Mouse (Mus musculus) embryo, embryonic 9.5 days (tissue): ENCODE results near the gene Pgbd1.
"Not testable (repeated sequence)": the region's sequence is repeated elsewhere in the genome, so short reads cannot be mapped to it uniquely, and the experiment has no call there.

Experiments used
- DNase-seq: peaks from one replicate; pipeline ENCODE4 v3.0.0-alpha.2; 2017; ENCODE audit errors: extremely low spot score

The Pgbd1 gene

DNA sequence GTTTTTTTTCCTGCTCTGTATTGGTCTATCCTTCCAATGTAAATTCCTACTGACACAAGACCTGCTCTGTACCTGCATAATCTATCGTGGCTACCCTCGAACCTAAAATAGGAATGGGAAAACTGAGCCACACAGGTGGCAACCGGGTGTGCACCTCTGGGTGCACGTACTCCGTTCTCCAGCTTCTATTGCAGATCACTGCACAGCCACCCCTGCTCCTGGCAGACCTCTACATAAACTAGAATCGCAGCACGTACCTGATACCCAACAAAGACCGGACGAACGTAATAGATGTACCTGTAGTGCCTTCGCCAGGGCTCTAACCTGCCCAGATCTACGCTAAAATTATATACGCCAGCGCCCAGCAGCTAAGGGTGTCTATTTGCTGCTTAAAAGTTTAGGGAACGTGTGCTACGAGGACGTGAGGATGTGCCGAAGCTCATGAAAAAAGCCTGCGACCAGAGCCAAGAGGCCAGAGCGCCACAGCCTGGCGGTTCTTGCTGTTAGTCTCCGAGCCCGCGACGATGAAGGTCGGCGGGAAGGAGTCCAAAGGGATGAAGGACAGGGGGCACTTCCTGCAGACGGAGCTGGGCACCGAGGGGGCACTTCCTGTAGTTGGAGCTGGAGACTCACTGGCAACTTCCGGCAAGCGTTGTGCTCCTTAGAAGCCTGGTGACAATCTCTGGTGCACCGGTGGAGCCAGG is at the start of gene Pgbd1:
Gene Pgbd1, minus strand, starts transcription at position 556 of the 704 bp plus-strand sequence.
- DNase-seq: peak; percentile 81

DNA sequence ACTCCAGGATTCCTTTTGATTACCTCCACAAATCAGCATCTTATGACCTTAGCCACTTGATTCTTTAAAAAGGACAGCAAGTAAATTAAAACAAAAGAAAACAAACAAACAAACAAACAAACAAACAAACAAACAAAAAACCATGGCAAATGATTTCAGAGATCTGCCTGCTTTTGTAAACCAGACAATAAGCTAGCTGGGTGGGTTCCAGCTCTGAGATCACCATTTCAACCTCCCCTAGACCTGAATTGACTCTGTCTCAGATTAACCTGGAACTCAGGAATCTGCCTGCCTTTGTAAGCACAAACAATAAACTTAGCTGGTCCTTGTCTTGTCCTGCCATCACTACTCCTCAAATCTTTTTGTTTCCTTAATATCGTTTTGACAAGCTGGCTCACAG is 46.0 kb upstream of the Pgbd1 start:
- DNase-seq: no peak

DNA sequence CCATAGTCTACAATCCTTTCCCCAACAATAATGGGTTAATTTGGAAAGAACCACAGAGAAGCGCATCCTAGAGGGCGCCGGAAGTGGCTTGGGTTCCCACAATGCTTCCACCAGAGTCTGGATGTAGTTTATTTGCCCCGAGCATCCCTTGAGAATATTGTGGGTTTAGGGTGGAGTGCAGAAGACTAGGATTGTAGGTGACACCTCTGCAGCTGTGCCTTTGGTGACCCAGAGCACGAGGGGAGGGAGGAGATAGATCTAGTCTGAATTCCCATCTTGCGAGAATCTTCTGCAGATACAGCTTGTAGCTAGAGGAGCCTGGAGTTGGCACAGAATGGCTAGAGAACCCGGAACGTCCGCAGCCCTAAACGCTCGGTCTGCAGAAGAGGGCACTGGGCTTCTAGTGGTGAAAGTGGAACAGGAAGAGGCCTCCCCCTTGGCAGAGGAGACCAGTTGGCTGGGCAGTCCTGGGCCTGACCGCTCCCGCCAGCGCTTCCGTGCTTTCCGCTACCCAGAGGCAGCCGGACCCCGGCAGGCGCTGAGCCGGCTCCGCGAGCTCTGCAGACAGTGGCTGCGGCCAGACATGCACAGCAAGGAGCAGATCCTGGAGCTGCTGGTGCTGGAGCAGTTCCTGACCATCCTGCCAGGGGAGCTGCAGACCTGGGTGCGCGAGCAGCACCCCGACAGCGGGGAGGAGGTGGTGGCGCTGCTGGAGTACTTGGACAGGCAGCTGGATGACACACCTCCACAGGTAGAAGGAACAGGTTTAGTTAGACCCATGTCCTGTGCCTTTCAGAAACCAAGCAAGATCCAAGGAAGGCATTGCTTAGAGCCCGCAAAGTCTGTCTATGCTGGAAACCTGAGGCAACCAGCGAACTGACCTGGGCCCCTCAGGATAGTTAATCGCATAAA is 38.2 kb upstream of the Pgbd1 start, which contains the start of the genes Zkscan4 and Gm10065:
Gene Zkscan4, plus strand, starts transcription at position 149 of the 912 bp plus-strand sequence.
Gene Gm10065, minus strand, starts transcription at position 683 of the 912 bp plus-strand sequence.
- DNase-seq: peak; percentile 73

DNA sequence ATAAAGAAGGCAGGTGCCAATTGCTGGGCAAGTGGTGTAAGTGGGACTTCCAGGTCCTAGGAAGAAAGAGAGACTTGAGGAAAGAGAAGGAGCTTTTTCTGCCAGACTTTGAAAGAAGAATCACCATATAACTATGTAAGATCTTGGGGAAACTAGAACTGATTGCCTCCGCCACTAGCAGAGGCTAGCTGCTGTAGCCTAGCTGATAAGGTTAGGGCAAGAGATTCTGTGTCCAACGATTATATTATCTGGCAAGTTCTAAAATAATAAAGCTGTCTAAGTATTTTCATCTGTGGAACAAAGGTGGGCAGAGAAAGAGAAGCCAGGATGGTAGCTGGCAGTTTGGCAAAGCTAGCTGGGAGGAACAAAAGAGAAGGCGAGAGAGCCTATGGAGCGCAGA is 31.6 kb upstream of the Pgbd1 start:
- no peak for DNase-seq

DNA sequence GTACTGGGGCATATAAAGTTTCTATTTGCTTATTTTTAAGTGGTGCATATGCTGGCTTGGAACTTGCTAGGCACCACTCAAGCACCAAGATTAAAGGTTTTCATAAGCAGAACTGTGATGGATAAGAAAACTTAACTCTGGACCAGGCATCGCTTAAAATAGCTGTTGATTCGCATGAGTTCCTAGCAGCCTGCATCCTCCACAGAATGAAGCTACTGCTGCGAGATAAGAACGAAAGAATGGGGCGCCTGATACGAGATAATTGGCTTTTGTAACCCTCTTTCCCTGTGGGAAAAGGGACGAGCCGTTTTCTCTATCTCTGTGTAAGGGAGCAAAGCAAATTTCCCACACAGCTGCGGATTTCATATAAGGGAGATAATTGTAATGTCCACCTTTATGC is 28.2 kb upstream of the Pgbd1 start:
- DNase-seq: no peak

DNA sequence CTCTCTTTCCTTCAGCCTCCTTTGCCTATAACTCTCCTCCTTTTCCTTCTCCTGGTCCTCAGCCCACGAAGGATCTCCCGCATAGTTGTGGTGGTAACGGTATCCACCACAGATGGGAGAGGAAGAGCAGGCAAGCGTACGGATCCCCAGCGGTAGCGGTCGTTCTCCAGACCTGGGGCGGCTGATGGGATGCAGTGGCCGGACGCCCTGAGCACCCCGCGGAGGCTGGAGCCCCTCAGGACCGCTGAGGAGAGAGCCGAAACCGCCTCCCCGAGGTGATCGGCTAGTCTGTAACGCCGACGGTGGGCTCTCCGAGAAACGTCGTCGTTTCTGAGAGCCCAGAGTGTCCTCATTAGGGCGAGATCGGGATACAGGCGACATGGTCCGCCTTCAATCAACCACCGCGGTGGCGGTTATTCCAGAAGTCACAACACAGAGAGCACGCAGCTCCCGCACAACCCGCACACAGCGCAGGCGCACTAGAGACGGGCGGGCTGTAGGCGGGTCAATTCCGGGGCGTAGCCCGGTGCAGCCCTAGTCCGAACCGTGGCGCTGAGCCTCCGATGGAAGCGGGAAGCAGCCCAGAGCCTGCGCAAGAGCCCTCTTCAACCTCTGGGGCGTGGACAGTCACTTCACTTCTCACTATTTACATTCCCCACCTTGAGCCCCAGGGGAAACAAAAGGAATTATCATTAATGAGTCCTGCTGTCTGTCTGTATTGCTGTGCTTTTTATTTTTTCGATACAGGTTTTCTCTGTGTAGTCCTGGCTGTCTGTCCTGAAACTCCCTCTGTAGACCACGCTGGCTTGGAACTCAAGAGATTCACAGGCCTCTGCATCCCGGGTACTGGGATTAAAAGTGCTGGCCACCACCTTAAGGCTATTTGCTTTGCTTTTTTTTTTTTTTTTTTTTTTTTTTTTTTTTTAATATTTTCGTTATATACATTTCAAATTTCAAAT is 27.5 kb upstream of the Pgbd1 start, which contains the start of gene Nkapl:
Gene Nkapl, minus strand, starts transcription at position 449 of the 959 bp plus-strand sequence.
- peak; percentile 87 for DNase-seq

DNA sequence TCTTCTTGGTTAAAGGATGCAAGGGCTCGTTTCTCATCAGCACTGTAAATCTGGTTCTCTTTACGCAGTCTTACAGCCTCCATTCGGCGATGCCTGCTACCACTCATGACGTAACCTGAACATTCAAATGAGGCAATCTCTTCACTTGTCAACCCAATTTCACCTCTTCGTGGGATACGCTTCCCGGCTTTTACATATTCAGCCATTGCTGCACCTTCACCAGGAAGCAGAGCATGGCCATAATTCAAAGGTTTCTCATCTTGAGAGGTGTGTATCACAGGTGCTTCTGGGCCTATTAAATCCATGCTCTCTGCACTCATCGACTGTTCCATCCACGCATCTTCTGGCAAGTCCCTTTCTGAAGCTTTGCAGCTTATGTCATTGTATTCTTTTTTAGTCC is 26.5 kb upstream of the Pgbd1 start:
- DNase-seq: no peak

DNA sequence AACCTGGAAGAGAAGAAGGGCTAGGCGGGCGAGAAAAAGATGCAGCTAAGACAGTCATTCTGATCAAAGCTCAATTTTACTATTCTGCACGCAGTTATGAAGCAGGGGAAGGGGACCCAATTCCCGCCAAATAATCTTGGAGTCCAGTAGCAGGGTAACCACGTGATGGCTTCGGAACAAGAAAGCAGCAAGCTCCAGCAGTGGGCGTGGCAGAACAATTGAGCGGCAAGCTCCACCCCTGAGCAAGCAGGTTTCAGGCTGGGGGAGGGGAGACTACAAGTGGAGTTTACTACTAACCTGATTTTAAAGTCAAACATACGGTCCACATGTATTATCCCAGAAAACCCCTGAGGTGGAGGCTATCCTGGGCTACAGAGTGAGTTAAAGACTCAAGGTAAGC is 21.7 kb upstream of the Pgbd1 start:
- DNase-seq: not testable (repeated sequence)

DNA sequence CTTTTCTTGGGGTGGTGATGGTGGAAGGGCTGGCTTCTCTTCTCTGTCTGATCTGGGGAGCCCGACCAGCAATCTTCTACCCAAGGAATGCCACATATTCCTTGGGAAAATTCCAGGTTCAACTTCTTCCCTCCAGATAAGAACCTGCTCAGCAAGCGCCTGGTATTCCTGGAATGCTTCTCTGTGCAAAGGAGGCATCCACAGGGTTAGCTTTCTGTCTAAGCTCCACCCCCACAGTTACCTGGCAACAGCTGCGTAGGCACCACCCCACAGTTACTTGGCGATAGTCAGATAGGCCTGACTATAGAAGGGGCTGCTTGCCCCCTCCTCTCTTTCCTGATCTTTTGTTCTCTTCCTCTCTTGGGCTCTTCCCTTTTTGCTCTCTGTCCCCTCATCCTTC is 15.5 kb upstream of the Pgbd1 start:
- DNase-seq: peak; percentile 42

DNA sequence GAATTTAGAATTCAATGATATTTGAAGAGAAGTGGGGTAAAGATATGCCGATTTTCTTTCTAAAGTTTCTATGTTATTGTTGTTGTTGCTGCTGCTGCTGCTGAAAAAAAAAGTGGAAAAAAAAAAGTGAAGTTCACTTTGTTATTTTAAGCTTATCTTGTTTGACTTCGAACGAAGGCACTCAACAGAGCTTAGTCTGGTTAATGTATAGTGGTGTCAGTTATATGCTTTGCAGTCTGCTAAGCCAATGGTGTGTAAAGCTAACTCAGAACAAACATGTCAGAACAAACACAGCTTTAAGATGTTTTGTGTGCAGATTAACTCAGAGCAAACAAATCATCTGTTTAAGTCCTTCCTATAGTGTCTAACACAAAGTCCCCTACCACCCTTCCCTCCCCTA is 13.3 kb upstream of the Pgbd1 start:
- DNase-seq: no peak

DNA sequence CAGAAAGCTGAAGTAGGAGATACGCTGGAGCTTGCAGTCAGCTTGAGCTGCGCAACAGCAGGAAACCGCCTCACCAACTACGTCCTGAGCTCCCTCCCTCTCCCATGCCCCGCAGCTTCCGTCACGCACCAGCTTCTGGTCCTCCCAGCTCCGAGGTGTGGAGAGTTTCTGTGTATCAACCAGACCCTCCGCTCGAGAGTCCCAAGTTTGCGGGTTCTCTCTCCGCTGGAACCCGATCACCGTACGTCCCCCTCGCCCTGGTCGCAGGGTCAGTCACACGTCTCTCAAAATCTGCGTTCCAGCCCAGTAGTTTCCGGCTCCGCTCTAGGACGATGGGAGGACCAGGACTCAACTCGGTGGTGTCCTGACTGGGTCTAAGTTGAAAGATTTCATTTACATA is 12.6 kb upstream of the Pgbd1 start, which contains the start of gene Zscan26:
Gene Zscan26, minus strand, starts transcription at position 282 of the 400 bp plus-strand sequence.
- DNase-seq: peak; percentile 87

DNA sequence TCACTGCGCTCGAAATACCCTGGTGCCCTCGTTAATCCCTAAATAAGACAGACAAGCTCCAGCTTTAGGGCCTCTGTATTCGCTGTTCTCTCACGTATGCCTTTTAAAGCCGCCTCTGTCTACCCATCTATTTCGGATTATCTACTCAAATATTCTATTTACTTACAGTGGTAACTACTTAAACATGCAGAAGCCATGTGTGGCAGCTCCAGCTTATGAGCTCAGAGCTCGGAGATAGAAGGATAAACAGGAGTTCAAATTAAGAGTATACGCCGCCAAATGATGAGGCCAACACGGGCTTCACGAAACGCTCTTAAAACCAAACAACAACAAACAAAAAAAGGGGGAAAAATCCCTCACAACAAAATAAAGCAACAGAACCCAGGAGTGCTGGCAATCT is 12.2 kb upstream of the Pgbd1 start:
- peak; percentile 15 for DNase-seq

DNA sequence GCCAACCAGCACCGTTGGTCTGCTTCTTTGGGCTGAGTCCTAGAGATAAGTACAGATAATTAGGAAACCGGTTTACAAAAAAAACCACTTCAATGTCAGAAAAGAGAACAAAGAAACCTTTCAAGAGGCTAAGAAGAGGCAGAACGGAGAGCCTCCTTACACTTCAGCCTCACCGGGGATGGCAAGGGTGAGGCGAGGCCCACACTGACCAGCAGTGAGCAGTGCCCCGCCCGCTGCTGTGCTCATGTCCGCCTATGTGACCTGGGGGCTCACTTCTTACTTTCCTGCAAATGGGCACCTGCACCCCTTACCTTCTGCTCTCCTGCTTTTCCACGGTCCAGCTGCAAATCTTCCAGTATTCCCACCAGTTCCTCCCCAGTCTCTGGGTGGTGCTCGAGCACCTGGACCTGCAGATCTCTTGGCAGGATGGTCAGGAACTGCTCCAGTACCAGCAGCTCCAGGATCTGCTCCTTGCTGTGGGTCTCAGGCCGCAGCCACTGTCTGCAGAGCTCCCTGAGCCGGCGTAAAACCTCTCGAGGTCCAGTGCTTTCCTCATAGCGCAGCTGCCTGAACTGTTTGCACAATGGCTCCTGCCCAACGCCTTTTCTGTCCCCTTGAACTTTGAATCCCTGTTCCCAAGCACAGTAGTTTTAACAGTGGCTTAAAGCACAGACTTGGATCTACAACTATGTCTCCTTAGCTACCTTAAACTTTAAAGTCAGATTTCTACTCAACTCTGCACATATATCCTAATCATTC is 7.2 kb upstream of the Pgbd1 start:
- no peak for DNase-seq

DNA sequence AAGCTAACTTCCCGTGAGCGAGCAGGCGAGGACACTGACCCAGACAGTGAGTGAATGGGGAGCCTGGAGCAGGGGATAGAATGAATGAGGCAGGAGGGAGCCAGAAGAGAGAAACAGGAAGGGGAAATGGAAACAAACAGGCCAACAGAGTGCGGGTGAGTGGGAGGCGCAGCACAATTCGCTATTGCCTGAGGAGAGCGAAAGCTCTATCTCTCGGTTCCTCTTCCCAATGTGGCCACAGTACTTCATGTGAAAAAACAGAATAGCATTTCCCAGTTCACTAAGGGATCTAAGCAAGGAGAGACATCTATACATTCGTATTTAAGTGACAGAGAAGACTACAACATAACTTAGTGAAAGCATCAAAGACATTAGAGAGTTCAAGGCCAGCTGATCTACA is 5.9 kb upstream of the Pgbd1 start:
- no peak for DNase-seq

DNA sequence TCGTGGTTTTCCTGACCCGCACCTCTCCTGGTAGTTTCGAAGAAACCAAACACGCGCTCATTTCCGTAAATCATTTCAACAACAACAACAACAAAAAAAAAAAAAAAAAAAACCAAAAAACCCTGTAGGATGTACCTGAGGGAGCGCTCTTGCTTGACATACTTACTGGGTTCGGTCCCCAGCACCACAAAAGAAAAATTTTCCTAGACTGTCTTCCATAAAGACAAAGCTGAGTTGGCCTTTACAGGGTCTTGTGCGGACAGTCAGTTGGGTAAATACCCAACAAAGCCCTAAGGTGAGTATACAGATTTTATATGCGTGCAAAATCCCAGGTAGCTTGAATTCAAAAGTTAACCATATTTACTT is 332 bp upstream of the Pgbd1 start:
- DNase-seq: peak; percentile 8

DNA sequence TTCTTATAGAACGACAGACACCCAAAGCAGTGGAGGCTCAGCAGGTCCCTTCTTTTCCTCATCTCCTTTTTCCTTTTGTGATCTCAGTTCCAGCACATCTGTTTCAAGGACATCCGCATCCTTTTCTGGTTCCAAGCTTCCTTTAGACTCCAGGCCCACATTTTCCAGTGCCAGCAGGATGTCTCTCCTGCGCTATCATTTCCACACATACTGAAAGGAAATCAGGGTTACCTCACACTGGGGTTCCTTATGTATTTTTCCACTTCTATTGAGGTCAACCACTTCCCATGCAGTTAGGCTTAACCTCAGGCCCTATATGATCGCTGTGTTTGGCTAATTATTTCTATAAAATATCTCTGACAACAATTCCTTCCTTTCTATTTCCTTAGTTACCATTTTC is 5.4 kb downstream of the Pgbd1 start:
- no peak for DNase-seq

DNA sequence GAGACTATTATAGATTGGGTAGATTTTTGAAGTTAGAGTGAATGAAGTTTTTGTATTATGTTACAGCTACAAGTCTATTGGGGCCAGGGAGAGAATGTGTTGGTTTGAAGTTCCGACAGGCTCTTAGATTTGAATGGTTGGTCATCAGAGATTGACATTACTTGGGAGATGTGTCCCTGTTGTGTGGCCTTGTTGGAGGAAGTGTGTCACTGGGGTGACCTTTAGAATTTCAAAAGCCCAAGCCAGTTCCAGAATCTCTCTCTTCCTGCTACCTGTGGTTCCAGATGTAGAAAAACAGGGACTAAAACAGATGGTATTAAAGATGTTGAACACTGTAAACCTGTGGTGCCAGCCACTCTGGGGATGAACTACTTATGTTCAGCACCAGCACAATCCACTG is 13.2 kb downstream of the Pgbd1 start:
- no peak for DNase-seq

DNA sequence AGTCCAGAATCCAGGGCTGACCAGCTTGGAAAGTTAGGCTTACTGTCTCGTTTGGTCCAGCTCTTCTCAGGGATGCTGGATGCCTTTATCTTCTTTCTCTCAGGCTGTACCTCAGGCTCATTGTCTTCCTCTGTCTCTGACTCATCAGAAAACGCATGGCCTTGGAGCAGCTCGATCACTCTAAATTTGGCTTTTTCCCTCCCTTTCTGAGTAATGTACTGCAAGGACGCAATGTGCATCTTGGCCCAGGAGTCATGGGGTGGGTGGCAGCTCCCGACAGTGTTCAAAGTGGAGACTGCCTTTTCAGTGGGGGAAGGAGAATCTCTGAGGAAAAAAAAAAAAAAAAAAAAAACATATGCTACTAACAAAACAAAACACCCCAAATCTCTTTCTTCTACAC is 17.6 kb downstream of the Pgbd1 start:
- no peak for DNase-seq

DNA sequence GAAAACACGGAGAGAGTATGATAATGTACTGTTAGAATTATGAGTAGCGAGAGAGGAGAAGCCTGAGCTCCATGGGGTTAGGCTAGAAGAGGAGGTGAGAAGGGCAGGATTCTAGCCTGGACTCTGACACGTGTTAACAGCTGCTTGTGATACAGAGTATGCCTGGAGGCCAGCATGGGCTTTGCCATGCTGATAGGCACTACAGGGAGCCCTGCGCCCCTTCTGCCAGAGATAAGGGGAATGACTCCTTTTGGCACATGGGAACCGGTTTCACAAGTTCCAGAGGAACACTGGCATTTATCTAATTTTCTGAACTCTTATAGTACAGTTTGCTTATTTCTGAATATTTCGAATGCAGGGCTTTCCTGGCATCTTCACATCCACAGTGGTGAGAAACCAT is 22.0 kb downstream of the Pgbd1 start:
- no peak for DNase-seq

DNA sequence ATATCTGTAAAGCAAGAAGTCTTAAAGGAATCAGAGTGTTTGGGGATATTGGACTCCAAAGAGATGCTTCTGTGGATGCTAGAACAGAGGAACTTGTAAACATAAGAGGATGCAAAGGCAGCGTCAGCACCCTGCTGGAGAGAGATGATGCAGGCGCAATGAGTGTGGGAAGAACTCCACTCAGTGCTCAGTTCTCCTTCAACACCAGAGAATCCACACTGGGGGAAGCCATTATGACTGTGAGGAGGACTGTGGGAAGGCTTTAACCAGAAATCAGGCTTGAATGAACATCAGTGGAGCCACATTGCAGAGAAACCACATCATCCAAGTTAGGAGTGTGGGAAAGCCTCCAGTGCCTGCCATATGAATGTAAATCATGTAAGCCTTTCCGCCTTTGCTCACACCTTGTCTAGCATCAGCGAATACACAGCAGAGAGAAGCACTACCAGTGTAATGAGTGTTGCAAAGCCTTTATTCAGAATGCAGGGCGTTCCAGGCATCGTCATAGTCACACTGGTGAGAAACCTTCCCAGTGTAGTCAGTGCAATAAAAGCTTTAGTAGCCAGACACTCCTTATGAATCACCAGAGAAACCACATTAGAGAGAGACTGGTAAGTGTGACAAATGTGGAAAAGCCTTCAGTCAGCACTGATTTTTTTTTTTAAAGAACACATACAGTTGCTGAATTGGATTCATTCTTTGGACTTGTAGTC is 23.4 kb downstream of the Pgbd1 start:
- no peak for DNase-seq
